Mouse (Mus musculus): ENCODE measurements at regions not wholly inside any gene's neighbourhood (a gene's known extent, or its start where the extent isn't known, plus 50 kb on each side); places are given as distances from the start of the nearest gene placed in this dataset.

DNA sequence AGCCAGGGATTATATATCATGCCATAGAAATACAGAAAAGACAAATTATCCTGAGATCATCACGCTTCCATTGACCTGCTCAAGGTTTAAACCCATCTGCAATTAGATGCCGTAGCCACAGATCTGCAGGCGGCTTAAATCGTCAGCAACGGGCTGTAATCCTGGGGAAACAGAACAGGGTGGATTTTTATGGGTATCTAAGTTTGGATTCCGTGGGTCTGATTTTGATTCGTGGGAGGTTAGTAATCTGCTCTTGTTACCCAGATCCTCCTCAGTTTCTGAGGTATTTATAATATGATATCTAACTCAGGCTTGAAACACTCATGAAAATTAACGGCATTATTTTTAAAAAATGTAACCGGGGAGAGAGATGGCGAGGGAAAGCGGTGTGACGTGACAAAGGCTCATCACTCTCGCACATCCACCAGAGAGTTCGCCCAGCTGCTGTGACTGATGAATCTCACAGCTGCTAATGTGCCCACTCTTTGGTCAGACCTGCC, 309.3 kb upstream of the Noct start:
- no peak for ATAC-seq (ENCODE audit: insufficient read depth)
- no peaks in the 10 kb centered on the region; the same call in 1 of the 2 replicates for H3K27me3 ChIP-seq (ENCODE audit: control insufficient read depth, insufficient read depth, low read length)

DNA sequence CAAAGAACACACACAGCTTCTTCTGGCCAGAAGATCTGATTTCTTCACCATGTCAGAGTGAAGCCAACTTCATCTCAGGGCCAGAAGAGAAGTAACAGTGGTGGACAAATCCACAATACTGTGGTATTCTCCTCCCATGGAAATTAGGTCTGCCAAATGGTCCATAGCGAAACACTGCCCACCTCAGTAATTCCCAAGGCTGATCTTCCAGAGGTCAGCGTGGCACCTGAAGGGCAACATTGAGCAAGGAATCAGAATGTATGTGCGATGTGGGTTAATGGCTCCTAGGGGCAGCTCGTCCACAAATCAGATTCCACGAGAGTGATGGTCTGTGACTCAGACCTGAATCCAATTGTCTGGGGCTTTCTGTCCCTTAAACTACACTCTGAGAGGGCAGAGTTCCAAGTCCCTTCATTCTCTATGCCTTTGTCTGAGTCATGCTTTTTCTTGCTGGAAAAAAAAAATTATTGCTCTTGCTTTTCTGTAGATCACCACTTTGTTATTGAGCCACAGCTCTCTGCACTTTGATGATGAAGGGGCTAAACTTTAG, 307.9 kb upstream of the Noct start:
- Histone ChIP-seq H3K9ac (replicated peaks) (no peak overlapping the region), H3K9me3 (ENCODE audit: control insufficient read depth, low read length) (no peaks in the 10 kb centered on the region), H3K36me3 (replicated peaks; ENCODE audit: control insufficient read depth, insufficient read depth, low read depth) (no peaks in the 10 kb centered on the region), H3K4me2 (ENCODE audit: low read depth) (no peak overlapping the region), H3K4me1 (replicated peaks; ENCODE audit: control insufficient read depth in 2 of 2, insufficient read depth in 2 of 2, low read length in 1 of 2) (no peaks in the 10 kb centered on the region), H3K27me3 (ENCODE audit: control insufficient read depth, insufficient read depth, low read length) (no peaks in the 10 kb centered on the region; the same call in 1 of the 2 replicates), H3K4me3 (ENCODE audit: insufficient read depth in 1 of 2, low read depth in 2 of 2, low read length in 2 of 2) (no peak overlapping the region), H3K27ac (no peak overlapping the region)
- DNase-seq (ENCODE audit: low read depth in 3 of 3, low spot score in 3 of 3): no peak
- no peak for TF ChIP-seq CTCF (IDR thresholded peaks at IDR 0.05; ENCODE audit: low read depth)
- TF ChIP-seq EP300 (IDR thresholded peaks at IDR 0.05; ENCODE audit: low read depth): no peak
- no peak for ATAC-seq (ENCODE audit: insufficient read depth)
- WGBS (ENCODE audit: insufficient replicate concordance): 58% methylated on average over 5 of the region's 5 CpGs

More for the DNA sequence above, 309.3 kb upstream of the Noct start:
- Histone ChIP-seq H3K9ac (replicated peaks) (no peak overlapping the region), H3K36me3 (replicated peaks; ENCODE audit: control insufficient read depth, insufficient read depth, low read depth) (no peaks in the 10 kb centered on the region), H3K27ac (no peak overlapping the region), H3K4me1 (replicated peaks; ENCODE audit: control insufficient read depth in 2 of 2, insufficient read depth in 2 of 2, low read length in 1 of 2) (no peaks in the 10 kb centered on the region), H3K9me3 (ENCODE audit: control insufficient read depth, low read length) (no peaks in the 10 kb centered on the region), H3K4me2 (ENCODE audit: low read depth) (no peak overlapping the region), H3K4me3 (ENCODE audit: insufficient read depth in 1 of 2, low read depth in 2 of 2, low read length in 2 of 2) (no peak overlapping the region)
- no peak for DNase-seq (ENCODE audit: low read depth in 3 of 3, low spot score in 3 of 3)
- TF ChIP-seq EP300 (IDR thresholded peaks at IDR 0.05; ENCODE audit: low read depth) (no peak), CTCF (IDR thresholded peaks at IDR 0.05; ENCODE audit: low read depth) (no peak)
- 77% methylated on average over 14 of the region's 14 CpGs for WGBS (ENCODE audit: insufficient replicate concordance)

DNA sequence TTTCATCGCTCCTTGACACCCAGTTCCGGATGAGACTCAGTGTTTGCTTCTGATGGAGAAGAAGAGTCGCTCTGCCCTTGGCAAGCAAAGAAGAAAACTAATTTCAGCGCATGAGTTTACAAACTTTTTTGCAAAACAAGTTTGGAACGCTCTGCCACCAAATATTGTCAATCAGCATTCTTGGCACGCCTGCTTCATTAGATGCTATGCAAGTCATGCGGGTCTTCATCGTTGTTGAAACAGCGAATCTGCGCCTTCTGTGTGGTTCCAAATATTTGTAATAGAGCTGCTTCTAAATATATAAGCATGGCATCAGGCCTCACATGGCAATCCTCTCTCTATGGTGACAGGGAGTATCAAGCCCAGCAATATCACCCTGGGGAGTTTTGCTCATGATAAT, 301.9 kb upstream of the Noct start:
- Histone ChIP-seq H3K4me1 (replicated peaks; ENCODE audit: control insufficient read depth in 2 of 2, insufficient read depth in 2 of 2, low read length in 1 of 2) (no peaks in the 10 kb centered on the region), H3K27me3 (ENCODE audit: control insufficient read depth, insufficient read depth, low read length) (no peaks in the 10 kb centered on the region), H3K4me2 (ENCODE audit: low read depth) (no peak overlapping the region), H3K36me3 (replicated peaks; ENCODE audit: control insufficient read depth, insufficient read depth, low read depth) (no peaks in the 10 kb centered on the region), H3K4me3 (ENCODE audit: insufficient read depth in 1 of 2, low read depth in 2 of 2, low read length in 2 of 2) (no peak overlapping the region), H3K27ac (no peak overlapping the region), H3K9me3 (ENCODE audit: control insufficient read depth, low read length) (no peaks in the 10 kb centered on the region), H3K9ac (replicated peaks) (no peak overlapping the region)
- TF ChIP-seq EP300 (IDR thresholded peaks at IDR 0.05; ENCODE audit: low read depth) (no peak), CTCF (IDR thresholded peaks at IDR 0.05; ENCODE audit: low read depth) (no peak)
- DNase-seq (ENCODE audit: low read depth in 3 of 3, low spot score in 3 of 3): no peak
- ATAC-seq (ENCODE audit: insufficient read depth): no peak
- whole genome bisulfite sequencing (ENCODE audit: insufficient replicate concordance): 79% methylated on average over 10 of the region's 10 CpGs

DNA sequence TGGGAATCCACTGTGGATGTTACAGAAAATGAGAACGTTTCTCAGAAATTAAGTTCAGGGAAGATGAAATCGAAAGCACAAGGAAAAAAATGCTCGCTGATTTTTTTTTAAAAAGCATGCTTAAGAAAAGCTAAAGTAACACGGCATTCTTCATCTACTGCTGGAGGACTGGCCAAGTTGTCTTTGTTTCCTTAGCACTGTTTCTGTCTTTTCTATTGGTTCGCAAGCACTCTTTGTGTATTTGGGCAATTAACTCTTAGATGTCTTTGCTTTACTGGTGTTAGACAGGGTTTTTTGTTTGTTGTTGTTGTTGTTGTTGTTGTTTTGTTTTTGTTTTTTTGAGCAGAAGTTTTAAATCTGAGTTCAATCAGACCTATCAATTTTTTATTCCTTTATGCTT, 301.4 kb upstream of the Noct start:
- TF ChIP-seq CTCF (IDR thresholded peaks at IDR 0.05; ENCODE audit: low read depth): no peak
- TF ChIP-seq EP300 (IDR thresholded peaks at IDR 0.05; ENCODE audit: low read depth): no peak
- Histone ChIP-seq H3K4me1 (replicated peaks; ENCODE audit: control insufficient read depth in 2 of 2, insufficient read depth in 2 of 2, low read length in 1 of 2) (no peaks in the 10 kb centered on the region), H3K9ac (replicated peaks) (no peak overlapping the region), H3K4me2 (ENCODE audit: low read depth) (no peak overlapping the region), H3K9me3 (ENCODE audit: control insufficient read depth, low read length) (no peaks in the 10 kb centered on the region), H3K4me3 (ENCODE audit: insufficient read depth in 1 of 2, low read depth in 2 of 2, low read length in 2 of 2) (no peak overlapping the region), H3K27me3 (ENCODE audit: control insufficient read depth, insufficient read depth, low read length) (no peaks in the 10 kb centered on the region), H3K27ac (no peak overlapping the region), H3K36me3 (replicated peaks; ENCODE audit: control insufficient read depth, insufficient read depth, low read depth) (no peaks in the 10 kb centered on the region)
- DNase-seq (ENCODE audit: low read depth in 3 of 3, low spot score in 3 of 3) (no peak), ATAC-seq (ENCODE audit: insufficient read depth) (no peak)
- 63% methylated on average over 5 of the region's 5 CpGs for WGBS (ENCODE audit: insufficient replicate concordance)

DNA sequence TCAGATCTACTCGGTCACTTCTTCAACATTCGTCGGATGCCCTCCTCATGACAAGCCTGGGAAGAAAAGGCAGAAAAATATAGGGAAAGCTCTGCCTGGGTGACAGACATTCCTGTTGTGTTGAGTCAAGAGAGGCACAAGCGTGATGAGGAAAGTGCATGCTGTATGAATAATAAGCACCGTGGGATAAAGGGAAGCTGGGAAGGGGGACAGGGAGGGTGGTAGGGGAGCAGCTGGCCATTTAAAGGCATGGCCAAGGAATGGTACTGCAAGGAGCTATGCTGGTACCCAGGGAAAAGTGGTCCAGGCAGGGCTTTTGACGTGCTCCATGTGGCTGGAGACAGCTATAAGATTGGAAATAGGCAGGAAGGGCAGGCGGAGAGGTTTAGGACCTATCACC, 300.9 kb upstream of the Noct start:
- Histone ChIP-seq H3K4me1 (replicated peaks; ENCODE audit: control insufficient read depth in 2 of 2, insufficient read depth in 2 of 2, low read length in 1 of 2) (no peaks in the 10 kb centered on the region), H3K9me3 (ENCODE audit: control insufficient read depth, low read length) (no peaks in the 10 kb centered on the region), H3K36me3 (replicated peaks; ENCODE audit: control insufficient read depth, insufficient read depth, low read depth) (no peaks in the 10 kb centered on the region), H3K9ac (replicated peaks) (no peak overlapping the region), H3K4me2 (ENCODE audit: low read depth) (no peak overlapping the region), H3K4me3 (ENCODE audit: insufficient read depth in 1 of 2, low read depth in 2 of 2, low read length in 2 of 2) (no peak overlapping the region), H3K27ac (no peak overlapping the region), H3K27me3 (ENCODE audit: control insufficient read depth, insufficient read depth, low read length) (no peaks in the 10 kb centered on the region)
- ATAC-seq (ENCODE audit: insufficient read depth) (no peak), DNase-seq (ENCODE audit: low read depth in 3 of 3, low spot score in 3 of 3) (no peak)
- TF ChIP-seq EP300 (IDR thresholded peaks at IDR 0.05; ENCODE audit: low read depth): no peak
- no peak for TF ChIP-seq CTCF (IDR thresholded peaks at IDR 0.05; ENCODE audit: low read depth)
- 70% methylated on average over 7 of the region's 7 CpGs for WGBS (ENCODE audit: insufficient replicate concordance)

All from liver, embryonic 14.5 days (tissue).